Mouse (Mus musculus) liver, adult 2 months (tissue): ENCODE data around the gene Ang6. TPM values are rescaled to one million over a fixed set of nuclear protein-coding genes. Genes with fewer than 3 reads are reported as not detected.
"Not testable (repeated sequence)": the region's sequence is repeated elsewhere in the genome, so short reads cannot be mapped to it uniquely, and the experiment has no call there.

Source experiments
- DNase-seq: peaks from one replicate; pipeline ENCODE4 v3.0.0-alpha.2; 2011; ENCODE audit warnings: low read depth, low spot score; ENCODE audit errors: extremely low read depth
- H3K27ac ChIP-seq: fragments of 200-500 bp; replicated peaks from 2 replicates; pipeline ENCODE4 v1.5.1; 2012; ENCODE audit warnings: low read depth, mild to moderate bottlenecking, control low read depth, inconsistent platforms, low read length; ENCODE audit not compliant: insufficient read depth
- H3K27me3 ChIP-seq: fragments of 200-500 bp; 2 replicates; pipeline ENCODE4 v1.6.1; 2012; ENCODE audit warnings: mild to moderate bottlenecking, moderate library complexity, low read length, inconsistent platforms; ENCODE audit not compliant: control insufficient read depth, insufficient read depth
- H3K36me3 ChIP-seq: fragments of 200-500 bp; 2 replicates; pipeline ENCODE4 v1.6.1; 2012; ENCODE audit warnings: low read length, inconsistent platforms; ENCODE audit not compliant: control insufficient read depth, insufficient read depth
- H3K4me1 ChIP-seq: fragments of 200-500 bp; 2 replicates; pipeline ENCODE4 v1.6.1; 2011; ENCODE audit warnings: low read length; ENCODE audit not compliant: control insufficient read depth, insufficient read depth
- H3K4me3 ChIP-seq: fragments of 200-500 bp; 2 replicates; pipeline ENCODE4 v1.5.1; 2011; ENCODE audit warnings: low read depth, mild to moderate bottlenecking, control low read depth, low read length, moderate library complexity; ENCODE audit not compliant: insufficient read depth
- H3K79me2 ChIP-seq: fragments of 200-500 bp; 2 replicates; pipeline ENCODE4 v1.6.1; 2012; ENCODE audit warnings: inconsistent platforms, mild to moderate bottlenecking, low read length, moderate library complexity; ENCODE audit not compliant: control insufficient read depth, insufficient read depth
- H3K9ac ChIP-seq: fragments of 200-500 bp; 2 replicates; pipeline ENCODE4 v1.6.1; 2012; ENCODE audit warnings: low read depth, mild to moderate bottlenecking, control low read depth, inconsistent platforms, low read length
- CTCF ChIP-seq: fragments of 200-500 bp; IDR thresholded peaks from 2 replicates; pipeline ENCODE4 v1.5.1; 2011; ENCODE audit warnings: low read depth, low read length, control low read depth
- POLR2A ChIP-seq: fragments of 200-500 bp; IDR thresholded peaks from 2 replicates; pipeline ENCODE4 v1.6.1; 2011; ENCODE audit warnings: low read length, control low read depth; ENCODE audit not compliant: insufficient read depth; ENCODE audit errors: extremely low read depth
- whole genome bisulfite sequencing: fragments of 180-500 bp; shearing (Covaris S2); methylation state at CpG from one replicate; pipeline ENCODE4 v1.1.7; 2018; 5-methylcytosine and 5-hydroxymethylcytosine counted together
- polyA plus RNA-seq: library from polyadenylated mRNA; depleted of rRNA; stranded (reverse); fragments of >200 nt; gene quantifications from 2 replicates; pipeline ENCODE4 v1.2.3, GENCODE M21; 2012; rRNA removed
- total RNA-seq: library from RNA; depleted of rRNA; stranded (reverse); fragments of >200 nt; gene quantifications from 2 replicates; pipeline ENCODE4 v1.2.3, GENCODE M21; 2014; rRNA removed

Gene Ang6
- not detected in 2 replicates for total RNA-seq
- not detected in 2 replicates for polyA plus RNA-seq

GRCm38 (mm10) chr14:44002169-44002568 is at the start of gene Ang6:
Gene Ang6 (minus strand): TSS chr14:44002269.
- 77% methylated on average over 1 of the region's 1 CpGs for WGBS
- no peaks in the 10 kb centered on the region for H3K27me3 ChIP-seq
- no peak for DNase-seq
- H3K27ac ChIP-seq, result no peak within 1 kb of the TSS
- no peak for TF ChIP-seq POLR2A
- TF ChIP-seq CTCF, result no peak
- H3K36me3 ChIP-seq, result no peaks in the 10 kb centered on the region
- no peaks in the 10 kb centered on the region for H3K79me2 ChIP-seq
- H3K4me1 ChIP-seq, result no peaks in the 10 kb centered on the region
- H3K4me3 ChIP-seq, result no peak within 1 kb of the TSS
- H3K9ac ChIP-seq, result no peak within 1 kb of the TSS

DNA sequence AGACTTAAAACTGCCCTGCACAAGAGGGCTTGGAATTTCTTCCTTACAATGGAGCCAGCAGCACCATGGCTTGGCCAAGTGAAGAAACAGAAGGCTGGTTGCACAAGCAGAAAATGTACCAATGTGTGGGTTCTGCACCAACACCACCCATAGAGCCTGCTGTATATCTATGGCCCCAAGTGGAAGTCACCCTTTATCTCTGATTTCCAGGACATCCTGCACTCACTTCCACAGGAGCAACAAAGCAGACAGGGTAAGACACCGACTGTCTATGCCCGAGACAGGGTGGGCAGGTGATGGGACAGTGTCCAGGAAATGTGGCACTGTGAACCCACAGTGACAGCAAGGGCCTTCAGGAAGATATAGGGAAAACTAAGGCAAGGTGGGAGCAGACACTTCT is 44.5 kb upstream of the Ang6 start:
- H3K4me1 ChIP-seq, H3K27me3 ChIP-seq, DNase-seq, H3K9ac ChIP-seq, H3K79me2 ChIP-seq, H3K27ac ChIP-seq, H3K36me3 ChIP-seq, H3K4me3 ChIP-seq: not testable (repeated sequence)
- 75% methylated on average over 2 of the region's 2 CpGs for WGBS

DNA sequence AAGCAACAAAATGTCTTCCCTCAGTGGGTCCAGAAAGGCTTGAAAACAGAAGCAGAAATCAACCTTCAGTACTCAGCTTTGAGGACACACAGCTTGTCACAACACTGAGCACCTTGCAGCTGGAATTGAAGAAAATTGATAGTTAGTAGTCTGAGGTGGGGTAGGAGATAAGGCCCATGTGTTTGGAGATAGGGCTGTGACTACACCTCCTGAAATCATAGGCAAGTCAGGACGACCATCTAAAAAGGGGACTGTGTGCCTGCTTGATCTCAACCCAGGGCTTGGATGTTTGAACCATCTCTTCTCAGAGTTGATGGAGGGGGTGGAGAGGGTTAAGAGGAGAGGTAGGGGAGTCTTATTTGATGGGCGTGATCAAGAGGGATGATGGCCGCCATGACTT is 29.8 kb upstream of the Ang6 start:
- not testable (repeated sequence) for H3K79me2 ChIP-seq, H3K4me1 ChIP-seq, H3K27ac ChIP-seq, H3K4me3 ChIP-seq, H3K9ac ChIP-seq, H3K36me3 ChIP-seq, H3K27me3 ChIP-seq, DNase-seq
- WGBS, result 50% methylated on average over 1 of the region's 3 CpGs

GRCm38 (mm10) chr14:44009686-44010085 is 7.6 kb upstream of the Ang6 start:
- not testable (repeated sequence) for H3K4me1 ChIP-seq, H3K36me3 ChIP-seq, H3K9ac ChIP-seq, H3K27me3 ChIP-seq, H3K79me2 ChIP-seq, H3K4me3 ChIP-seq, DNase-seq, H3K27ac ChIP-seq
- 22% methylated on average over 2 of the region's 2 CpGs for WGBS

- no CpG with 5 or more reads among the region's 1 CpGs for WGBS
- H3K4me1 ChIP-seq, H3K79me2 ChIP-seq, H3K4me3 ChIP-seq, H3K27ac ChIP-seq, H3K9ac ChIP-seq, H3K36me3 ChIP-seq, DNase-seq, H3K27me3 ChIP-seq: not testable (repeated sequence)
Measured at GRCm38 (mm10) chr14:44008021-44008420, 6.0 kb upstream of the Ang6 start.

GRCm38 (mm10) chr14:44001600-44001999 is 469 bp downstream of the Ang6 start:
- Histone ChIP-seq H3K27ac (no peak overlapping the region), H3K79me2 (no peaks in the 10 kb centered on the region), H3K36me3 (no peaks in the 10 kb centered on the region), H3K27me3 (no peaks in the 10 kb centered on the region), H3K4me3 (no peak overlapping the region), H3K9ac (no peak overlapping the region), H3K4me1 (no peaks in the 10 kb centered on the region)
- no peak for DNase-seq
- 74% methylated on average over 3 of the region's 3 CpGs for WGBS
- TF ChIP-seq POLR2A (no peak), CTCF (no peak)

DNA sequence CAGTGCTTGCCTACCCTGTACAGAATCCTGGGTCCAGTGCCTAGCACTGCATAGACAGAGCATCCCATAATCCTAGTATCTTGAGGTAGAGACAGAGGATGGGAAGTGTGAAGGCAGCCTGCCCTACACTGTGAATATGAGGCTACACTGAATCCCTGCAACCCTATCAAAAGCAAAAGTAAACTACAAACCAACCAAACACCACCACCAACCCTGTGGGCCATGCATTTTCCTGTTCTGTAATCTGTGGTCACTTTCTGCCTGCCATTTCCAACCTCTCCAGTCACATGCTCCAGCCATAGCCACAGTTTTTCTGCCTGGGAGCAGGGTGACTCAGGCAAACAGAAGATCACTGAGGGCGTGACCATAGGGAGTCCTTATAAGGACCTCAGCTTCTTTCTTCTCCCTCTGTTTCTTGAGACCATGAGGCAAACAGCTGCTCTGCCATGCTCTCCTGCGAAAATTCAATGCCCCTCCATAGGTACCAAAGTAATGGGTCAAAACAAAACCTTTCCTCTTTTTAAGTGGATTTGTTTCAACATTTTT is 3.5 kb downstream of the Ang6 start:
- DNase-seq, H3K27ac ChIP-seq, H3K79me2 ChIP-seq, H3K9ac ChIP-seq, H3K36me3 ChIP-seq, H3K4me3 ChIP-seq, H3K27me3 ChIP-seq, H3K4me1 ChIP-seq: not testable (repeated sequence)
- 85% methylated on average over 2 of the region's 2 CpGs for WGBS
